Mouse (Mus musculus): ENCODE results near the gene Cdc34.
"Not testable (repeated sequence)": the region's sequence is repeated elsewhere in the genome, so short reads cannot be mapped to it uniquely, and the experiment has no call there.

Cdc34 gene

GRCm38 (mm10) chr10:79695231-79696128, 13.5 kb downstream of the Cdc34 start:
- DNase-seq (ENCODE audit: extremely low spot score, low spot score), result peak; percentile 69

GRCm38 (mm10) chr10:79696129-79696651, 14.2 kb downstream of the Cdc34 start:
- DNase-seq (ENCODE audit: extremely low spot score, low spot score), result no peak

GRCm38 (mm10) chr10:79697916-79698315, 15.9 kb downstream of the Cdc34 start:
- DNase-seq (ENCODE audit: extremely low spot score, low spot score), result no peak

DNA sequence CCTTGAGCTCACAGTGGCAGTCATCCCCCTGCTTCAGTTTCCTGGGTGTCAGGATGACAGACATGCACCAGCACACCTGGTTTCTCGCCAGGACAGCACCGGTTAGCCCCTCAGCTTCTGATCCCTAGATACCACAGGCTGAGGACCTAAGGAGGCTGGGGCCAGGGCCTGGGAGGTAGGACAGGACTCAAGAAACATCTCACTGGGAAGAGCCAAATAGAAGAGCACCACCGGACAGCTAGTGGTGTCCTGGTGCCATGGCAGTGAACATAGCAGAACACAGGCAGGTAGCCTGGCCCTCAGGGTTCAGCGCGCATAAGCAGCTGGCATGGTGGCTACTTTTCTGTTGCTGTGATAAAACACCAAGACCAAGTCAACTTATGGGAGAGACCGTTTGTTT, 16.5 kb downstream of the Cdc34 start:
- no peak for DNase-seq (ENCODE audit: extremely low spot score, low spot score)

GRCm38 (mm10) chr10:79700676-79701075, 18.7 kb downstream of the Cdc34 start:
- no peak for DNase-seq (ENCODE audit: extremely low spot score, low spot score)

DNA sequence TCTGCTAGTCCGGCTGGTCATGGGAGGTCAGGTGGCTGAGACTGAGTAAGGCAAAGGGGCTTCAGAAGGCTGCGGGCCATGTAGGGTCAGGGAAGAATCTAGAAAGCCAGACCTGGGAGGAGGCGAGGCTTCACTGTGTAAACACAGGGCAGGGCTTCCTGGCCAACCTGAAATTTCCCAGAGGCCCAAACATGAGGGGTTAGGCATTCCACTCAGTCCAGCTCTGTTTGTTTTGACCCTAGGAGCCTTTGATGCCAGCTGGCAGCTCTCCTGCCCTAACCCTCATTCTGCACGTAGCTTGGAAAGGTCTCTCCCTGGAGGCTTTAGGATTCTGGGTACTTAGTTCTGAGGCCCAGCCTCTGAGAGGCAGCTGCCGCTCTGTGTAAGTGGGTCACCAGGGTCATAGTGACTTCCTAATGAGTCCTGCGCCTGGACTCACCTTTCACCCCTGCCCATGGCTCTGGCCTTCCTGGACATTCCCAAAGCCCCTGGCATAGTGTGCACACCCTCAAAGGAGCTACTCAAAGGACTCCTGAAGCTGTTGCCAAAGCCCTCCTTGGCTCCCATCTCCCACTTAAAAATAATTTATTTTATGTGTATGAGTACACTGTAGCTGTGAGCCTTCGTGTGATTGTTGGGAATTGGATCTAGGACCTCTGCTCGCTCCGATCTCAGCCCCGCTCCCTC, 19.6 kb downstream of the Cdc34 start:
- DNase-seq (ENCODE audit: extremely low spot score, low spot score), result no peak

DNA sequence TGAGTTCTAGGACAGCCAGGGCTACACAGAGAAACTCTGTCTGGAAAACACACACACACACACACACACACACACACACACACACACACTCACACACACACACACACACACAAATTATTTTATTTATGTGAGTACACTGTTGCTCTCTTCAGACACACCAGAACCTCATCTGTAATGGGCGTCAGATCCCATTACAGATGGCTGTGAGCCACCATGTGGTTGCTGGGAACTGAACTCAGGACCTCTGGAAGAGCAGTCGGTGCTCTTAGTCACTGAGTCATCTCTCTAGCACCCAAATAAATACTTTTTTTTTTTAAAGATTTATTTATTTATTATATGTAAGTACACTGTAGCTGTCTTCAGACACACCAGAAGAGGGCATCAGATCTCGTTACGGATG, 21.0 kb downstream of the Cdc34 start:
- not testable (repeated sequence) for DNase-seq (ENCODE audit: extremely low spot score, low spot score)

DNA sequence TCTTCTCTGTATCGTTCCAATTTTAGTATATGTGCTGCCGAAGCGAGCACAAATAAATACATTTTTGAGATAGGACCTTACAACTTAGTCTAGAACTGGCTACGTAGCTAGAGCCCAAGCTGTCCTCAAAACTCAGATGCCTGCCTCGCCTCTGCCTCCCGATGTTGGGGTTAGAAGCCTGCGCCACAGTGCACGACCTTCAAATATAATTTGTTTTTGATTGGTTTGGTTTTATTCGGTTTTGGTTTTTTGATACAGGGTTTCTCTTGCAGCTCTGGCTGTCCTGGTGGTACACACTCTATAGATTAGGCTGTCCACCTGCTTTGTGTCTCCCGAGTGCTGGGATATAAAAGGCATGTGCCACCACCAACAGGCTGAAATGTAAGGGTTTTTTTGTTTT, 21.5 kb downstream of the Cdc34 start:
- no peak for DNase-seq (ENCODE audit: extremely low spot score, low spot score)

- DNase-seq (ENCODE audit: extremely low spot score, low spot score), result peak; percentile 98
These were observed 22.3 kb downstream of the Cdc34 start, which contains the start of gene Bsg for GRCm38 (mm10) chr10:79704065-79704969. TSS of gene Bsg (plus strand) at chr10:79704491.

DNA sequence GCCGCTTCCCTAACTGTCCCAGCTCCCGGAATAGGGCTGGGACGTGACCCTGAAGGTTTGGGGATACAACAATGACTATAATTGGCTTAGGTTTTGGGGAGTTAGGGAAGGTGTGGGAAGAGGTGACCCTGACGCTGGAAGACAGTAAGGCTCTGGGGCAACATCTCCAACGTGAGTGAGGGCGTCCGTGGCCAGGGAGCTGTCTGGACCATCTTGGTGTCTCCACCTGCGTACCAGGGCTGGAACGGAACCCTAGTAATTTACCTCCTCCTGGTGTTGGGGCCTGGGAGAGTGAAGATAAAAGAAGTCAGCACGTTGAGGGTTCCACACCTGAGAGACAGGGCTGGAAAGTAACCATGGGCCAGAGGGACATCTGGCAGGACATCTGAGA, 23.0 kb downstream of the Cdc34 start:
- DNase-seq (ENCODE audit: extremely low spot score, low spot score), result no peak

DNA sequence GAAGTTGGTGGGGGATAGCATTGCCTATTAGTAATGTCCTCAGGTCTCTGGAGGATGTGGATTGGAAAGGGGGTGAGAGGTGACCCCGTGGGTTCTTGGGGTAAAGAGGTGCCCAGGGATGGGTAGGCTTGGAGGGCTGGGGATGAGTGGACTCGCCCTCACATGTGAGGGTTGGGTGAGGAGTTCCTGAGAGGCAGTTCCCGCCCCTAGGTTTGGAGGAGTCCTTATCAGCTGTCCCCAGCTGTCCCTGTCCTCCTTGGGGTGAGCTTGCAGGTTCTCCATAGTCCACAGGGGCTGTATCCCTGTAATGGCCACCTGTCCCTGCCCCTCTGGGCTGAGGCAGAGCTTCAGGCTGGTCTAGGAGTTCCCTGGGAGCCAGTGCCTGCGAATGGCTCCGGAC, 24.0 kb downstream of the Cdc34 start:
- DNase-seq (ENCODE audit: extremely low spot score, low spot score), result no peak

DNA sequence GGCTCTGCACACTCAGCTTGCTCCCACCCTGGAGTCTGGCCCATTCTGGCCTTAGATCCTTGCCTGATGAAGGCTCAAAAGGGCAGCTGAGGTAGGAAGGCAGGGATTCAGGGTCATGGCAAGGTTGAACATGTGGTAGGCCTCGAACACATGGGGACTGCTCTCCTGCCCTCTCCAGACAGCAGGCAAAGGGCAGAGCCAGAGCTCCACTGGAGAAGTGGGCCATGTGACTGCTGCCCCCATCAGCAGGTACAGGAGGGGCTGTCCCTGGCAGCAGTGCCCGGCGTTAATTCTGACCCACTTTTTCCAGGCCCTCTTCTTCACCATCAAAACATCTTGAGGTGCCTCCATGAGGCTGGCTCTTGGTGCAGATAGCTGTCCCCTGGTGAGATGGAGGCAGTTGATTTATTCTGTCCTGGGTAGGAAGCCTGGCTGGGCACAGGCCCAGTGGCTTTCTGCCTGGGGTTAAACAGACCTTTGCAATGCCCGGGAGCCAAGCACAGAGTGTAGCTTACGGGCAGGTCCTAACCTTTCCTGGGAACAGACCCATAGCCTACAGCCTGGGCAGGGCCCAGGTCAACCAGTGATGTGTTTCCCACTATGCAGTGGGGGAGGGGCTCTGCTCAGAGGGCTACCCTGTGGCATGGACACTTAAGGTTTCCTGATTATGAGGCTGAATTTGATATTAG, 24.6 kb downstream of the Cdc34 start:
- DNase-seq (ENCODE audit: extremely low spot score, low spot score), result no peak

DNA sequence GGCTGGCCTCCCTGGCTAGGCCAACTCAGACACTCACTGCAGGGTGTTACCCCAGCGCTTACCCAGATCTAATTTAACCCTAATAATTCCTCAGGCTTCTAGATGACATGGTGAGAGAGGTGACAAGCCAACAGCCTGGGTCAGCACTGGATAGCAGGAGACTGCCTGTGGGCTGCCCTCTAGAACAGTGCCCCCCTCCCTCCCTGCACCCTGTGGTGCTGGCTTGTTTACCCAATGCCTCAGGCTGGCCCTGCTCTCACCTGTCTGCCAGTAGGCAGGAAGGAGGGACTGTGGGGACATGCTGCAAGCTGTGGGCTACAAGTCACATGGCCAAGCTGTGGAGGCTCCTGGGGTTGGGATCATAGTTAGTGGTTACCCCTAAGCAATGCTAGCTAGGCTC, 25.2 kb downstream of the Cdc34 start:
- DNase-seq (ENCODE audit: extremely low spot score, low spot score), result no peak

GRCm38 (mm10) chr10:79707759-79708158, 25.8 kb downstream of the Cdc34 start:
- no peak for DNase-seq (ENCODE audit: extremely low spot score, low spot score)

DNA sequence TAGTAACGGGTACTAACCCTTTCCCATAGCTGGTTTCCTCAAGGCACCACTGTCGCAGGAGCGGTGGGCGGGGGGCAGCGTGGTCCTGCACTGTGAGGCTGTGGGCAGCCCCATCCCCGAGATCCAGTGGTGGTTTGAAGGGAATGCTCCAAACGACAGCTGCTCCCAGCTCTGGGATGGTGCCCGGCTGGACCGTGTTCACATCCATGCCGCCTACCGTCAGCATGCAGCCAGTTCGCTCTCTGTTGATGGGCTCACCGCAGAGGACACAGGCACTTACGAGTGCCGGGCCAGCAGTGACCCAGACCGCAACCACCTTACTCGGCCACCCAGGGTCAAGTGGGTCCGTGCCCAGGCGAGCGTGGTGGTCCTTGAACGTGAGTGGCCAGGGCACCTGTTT, 26.7 kb downstream of the Cdc34 start:
- no peak for DNase-seq (ENCODE audit: extremely low spot score, low spot score)

DNA sequence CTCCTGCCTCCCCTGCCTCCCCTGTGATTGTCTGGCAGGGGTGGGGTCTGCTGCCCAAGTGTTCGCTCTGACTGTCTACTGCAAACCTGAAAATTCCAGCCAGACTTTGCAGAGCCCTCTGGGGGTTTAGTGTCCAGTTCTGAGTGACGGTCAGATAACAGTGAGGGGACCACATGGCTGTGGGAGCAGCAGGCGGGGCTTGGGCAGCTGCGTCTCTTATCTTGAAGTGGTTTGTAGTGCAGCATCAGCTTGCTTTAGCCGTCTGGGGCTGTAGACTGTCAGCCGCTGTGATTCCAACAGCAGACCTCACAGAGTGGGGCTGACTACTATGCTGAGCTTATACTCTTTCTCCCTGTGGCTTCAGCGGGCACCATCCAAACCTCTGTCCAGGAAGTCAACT, 27.3 kb downstream of the Cdc34 start:
- DNase-seq (ENCODE audit: extremely low spot score, low spot score), result no peak

DNA sequence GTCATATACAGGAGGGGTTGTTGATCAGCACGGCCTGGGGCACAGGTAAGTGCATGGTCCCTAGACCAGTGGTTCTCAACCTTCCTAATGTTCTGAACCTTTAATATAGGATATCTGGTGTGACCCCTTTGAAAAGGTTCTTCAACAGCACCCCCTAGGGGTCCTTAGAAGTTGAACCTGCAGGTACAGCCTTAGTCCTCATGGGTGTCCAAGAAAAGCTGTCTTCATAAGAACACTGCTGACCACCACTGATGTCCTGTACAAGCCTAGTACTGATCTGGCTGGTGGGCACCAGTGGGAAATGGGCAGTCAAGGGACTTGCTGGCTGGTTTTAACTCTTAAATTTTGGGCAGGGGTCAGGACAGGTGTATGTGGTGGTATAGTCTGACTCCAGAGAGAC, 30.0 kb downstream of the Cdc34 start:
- no peak for DNase-seq (ENCODE audit: extremely low spot score, low spot score)

DNA sequence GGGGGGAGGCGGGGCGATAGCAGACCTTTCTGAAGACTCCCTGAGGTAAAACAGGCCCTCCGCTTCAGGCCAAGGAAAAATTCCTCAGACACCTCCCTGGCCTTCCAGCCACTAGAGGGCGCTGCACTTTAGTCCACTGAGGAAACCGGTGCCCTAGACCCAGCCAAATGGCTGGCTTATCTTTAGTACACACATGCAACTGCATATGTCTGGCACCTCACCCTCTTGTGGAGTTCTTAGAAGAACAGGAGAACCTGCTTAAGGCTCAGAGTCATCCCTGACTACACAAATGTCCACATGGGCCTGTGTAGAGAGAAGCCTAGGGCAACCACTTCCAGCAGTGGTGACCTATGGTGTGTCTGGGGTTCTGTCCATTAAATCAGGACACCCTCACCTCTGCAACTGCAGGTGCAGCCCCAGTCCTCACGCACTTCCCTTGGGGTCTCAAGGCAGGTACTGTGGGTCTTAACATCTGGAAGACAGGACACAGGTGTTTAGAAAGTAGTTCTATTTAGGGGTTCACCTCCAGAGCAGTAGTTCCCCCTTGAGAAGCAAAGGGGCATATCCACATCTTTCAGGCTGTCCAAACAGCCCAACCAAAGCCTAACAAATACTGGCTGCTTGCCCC, 30.6 kb downstream of the Cdc34 start:
- DNase-seq (ENCODE audit: extremely low spot score, low spot score), result peak; percentile 87

GRCm38 (mm10) chr10:79713163-79713562, 31.2 kb downstream of the Cdc34 start:
- no peak for DNase-seq (ENCODE audit: extremely low spot score, low spot score)

DNA sequence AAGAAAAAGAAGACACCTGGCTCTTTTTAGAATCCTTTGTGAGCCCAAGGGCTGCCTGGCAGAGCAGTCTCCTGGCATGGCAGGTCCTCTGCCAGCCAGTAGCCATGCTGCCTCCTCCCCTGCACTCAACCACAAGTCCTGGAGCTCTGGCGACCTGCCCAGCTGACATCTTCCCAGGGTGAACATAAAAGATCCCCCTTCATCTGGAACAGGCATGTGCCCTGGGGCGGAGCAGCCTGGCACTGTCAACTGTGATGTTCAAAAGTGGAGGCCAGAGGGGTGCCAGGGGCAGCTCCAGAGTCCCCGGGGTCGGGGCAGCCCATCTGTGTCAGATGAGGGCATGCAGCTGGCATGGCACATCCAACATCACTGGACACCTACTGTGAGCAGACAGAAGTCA, 33.0 kb downstream of the Cdc34 start:
- no peak for DNase-seq (ENCODE audit: extremely low spot score, low spot score)

All from neural tube, embryonic 10.5 days (tissue).